Mouse (Mus musculus) erythroblast, embryonic 14.5 days (primary cell): Measurements from ENCODE around the gene Galr2.

Experiments used
- GATA1 ChIP-seq: IDR thresholded peaks from 2 replicates; pipeline ENCODE4 v1.6.1; 2012; ENCODE audit warnings: low read length, inconsistent platforms, mixed read lengths
- TAL1 ChIP-seq: IDR thresholded peaks from 3 replicates; pipeline ENCODE4 v1.6.1; 2012; ENCODE audit warnings: low read length, inconsistent platforms, mixed read lengths

DNA sequence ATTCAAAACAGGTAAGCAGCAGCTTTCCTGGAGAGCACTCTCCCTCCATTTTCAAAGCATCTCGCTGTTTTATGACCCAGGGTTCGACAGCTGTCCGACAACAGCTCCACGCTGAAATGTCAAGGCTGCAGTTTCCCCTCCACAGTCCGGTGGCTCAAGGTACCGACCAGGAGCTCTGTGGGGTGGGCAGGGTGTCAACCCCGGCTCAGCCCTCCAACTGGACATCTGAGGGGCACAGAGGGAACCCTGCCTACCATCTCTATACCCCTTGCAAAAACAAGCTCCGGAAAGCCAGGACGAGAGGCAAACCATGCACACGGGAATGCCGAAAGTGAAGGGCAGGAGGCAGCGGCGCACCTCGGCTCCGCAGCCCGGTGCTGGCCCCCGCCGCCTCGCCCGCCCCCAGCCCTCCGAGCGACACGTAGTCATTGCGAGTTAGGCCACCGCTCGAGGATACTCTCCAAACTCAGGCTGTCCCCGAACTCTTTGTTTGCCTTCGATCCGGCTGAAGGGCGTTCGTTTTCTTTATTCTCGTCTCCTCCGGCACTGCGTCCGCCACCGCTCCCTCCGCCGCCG is 7.2 kb upstream of the Galr2 start:
- TF ChIP-seq TAL1 = no peak
- TF ChIP-seq GATA1 = no peak
